Mouse (Mus musculus): ENCODE results near the gene Cfap73.

Cfap73 gene

GRCm38 (mm10) chr5:120615903-120616302 is 18.1 kb downstream of the Cfap73 start:
- in situ Hi-C loops (cut with MboI): loop anchor here (5.0 kb wide), 2 partner anchors 36 to 96 kb away; partner anchors contain the start of gene Dtx1

GRCm38 (mm10) chr5:120612822-120613604 is 21.0 kb downstream of the Cfap73 start:
- in situ Hi-C loops (cut with MboI): no loop called here

GRCm38 (mm10) chr5:120612442-120612821 is 21.6 kb downstream of the Cfap73 start, which contains the start of the genes Rita1 and Ddx54:
Gene Rita1 (minus strand): TSS chr5:120612589.
Gene Ddx54 (plus strand): TSS chr5:120612739.
- in situ Hi-C loops (cut with MboI): no loop called here

GRCm38 (mm10) chr5:120611416-120611815 is 22.6 kb downstream of the Cfap73 start:
- in situ Hi-C loops (cut with MboI): no loop called here

GRCm38 (mm10) chr5:120610906-120611305 is 23.1 kb downstream of the Cfap73 start:
- in situ Hi-C loops (cut with MboI): no loop called here

- in situ Hi-C loops (cut with MboI): loop anchor here (5.0 kb wide), 1 partner anchor 92 kb away; no protein-coding TSS in a partner anchor
Measured at GRCm38 (mm10) chr5:120609246-120609775, 24.7 kb downstream of the Cfap73 start.

GRCm38 (mm10) chr5:120607335-120607734 is 26.7 kb downstream of the Cfap73 start:
- in situ Hi-C loops (cut with MboI): loop anchor here (5.0 kb wide), 1 partner anchor 90 kb away; no protein-coding TSS in a partner anchor

GRCm38 (mm10) chr5:120606590-120607200 is 27.3 kb downstream of the Cfap73 start:
- in situ Hi-C loops (cut with MboI): loop anchor here (5.0 kb wide), 1 partner anchor 89 kb away; no protein-coding TSS in a partner anchor

- in situ Hi-C loops (cut with MboI): loop anchor here (5.0 kb wide), 1 partner anchor 88 kb away; no protein-coding TSS in a partner anchor
Measured at GRCm38 (mm10) chr5:120605688-120606087, 28.3 kb downstream of the Cfap73 start.

GRCm38 (mm10) chr5:120605241-120605661 is 28.8 kb downstream of the Cfap73 start:
- in situ Hi-C loops (cut with MboI): loop anchor here (5.0 kb wide), 1 partner anchor 88 kb away; no protein-coding TSS in a partner anchor

GRCm38 (mm10) chr5:120604839-120605238 is 29.2 kb downstream of the Cfap73 start:
- in situ Hi-C loops (cut with MboI): loop anchor here (5.0 kb wide), 1 partner anchor 88 kb away; no protein-coding TSS in a partner anchor

GRCm38 (mm10) chr5:120603515-120603914 is 30.5 kb downstream of the Cfap73 start:
- in situ Hi-C loops (cut with MboI): no loop called here

- in situ Hi-C loops (cut with MboI): no loop called here
Measured at GRCm38 (mm10) chr5:120602210-120602609, 31.8 kb downstream of the Cfap73 start.

- in situ Hi-C loops (cut with MboI): no loop called here
Measured at GRCm38 (mm10) chr5:120600946-120601668, 32.9 kb downstream of the Cfap73 start.

- in situ Hi-C loops (cut with MboI): no loop called here
Measured at GRCm38 (mm10) chr5:120599625-120600024, 34.4 kb downstream of the Cfap73 start.

GRCm38 (mm10) chr5:120594485-120594884 is 39.5 kb downstream of the Cfap73 start:
- in situ Hi-C loops (cut with MboI): no loop called here

- in situ Hi-C loops (cut with MboI): no loop called here
Measured at GRCm38 (mm10) chr5:120592141-120592540, 41.9 kb downstream of the Cfap73 start.

- in situ Hi-C loops (cut with MboI): no loop called here
Measured at GRCm38 (mm10) chr5:120590356-120591010, 43.6 kb downstream of the Cfap73 start.

- in situ Hi-C loops (cut with MboI): no loop called here
Measured at GRCm38 (mm10) chr5:120588569-120589094, 45.4 kb downstream of the Cfap73 start, which contains the start of the genes Tpcn1 and Iqcd. Gene Tpcn1 (minus strand): TSS chr5:120588673. Gene Iqcd (plus strand): TSS chr5:120589016.

- in situ Hi-C loops (cut with MboI): no loop called here
Measured at GRCm38 (mm10) chr5:120587940-120588568, 46.0 kb downstream of the Cfap73 start.

Measured in mature B cell (primary cell).